Mouse (Mus musculus) G1E (cell line): ENCODE measurements around the gene Fyb.

Experiments used
- CTCF ChIP-seq: IDR thresholded peaks from 2 replicates; pipeline ENCODE4 v1.5.1; 2012; ENCODE audit warnings: low read depth, low read length, inconsistent platforms, mixed read lengths
- GATA1 ChIP-seq: IDR thresholded peaks from 2 replicates; pipeline ENCODE4 v1.6.1; 2012; ENCODE audit warnings: borderline replicate concordance, low read length, inconsistent platforms, mixed read lengths
- GATA2 ChIP-seq: IDR thresholded peaks from 2 replicates; pipeline ENCODE4 v1.6.1; 2012; ENCODE audit warnings: low read depth, low read length, inconsistent platforms, borderline replicate concordance
- TAL1 ChIP-seq: conservative IDR thresholded peaks from 2 replicates; pipeline ENCODE4 v1.6.1; 2012; ENCODE audit warnings: low read depth, low read length, inconsistent platforms, mixed read lengths

GRCm38 (mm10) chr15:6587526-6587925 lies 64.9 kb downstream of the Fyb start:
- TF ChIP-seq GATA1 (no peak), TAL1 (no peak), CTCF (no peak), GATA2 (no peak)
